Mouse (Mus musculus) spleen, postnatal 4 days (tissue): ENCODE measurements around the gene Vmn1r28.
"Not testable (repeated sequence)": the region's sequence is repeated elsewhere in the genome, so short reads cannot be mapped to it uniquely, and the experiment has no call there.

Experiments
- DNase-seq, 2 experiments: peaks; one replicate each; pipeline ENCODE4 v3.0.0; 2022; ENCODE audit warnings: low spot score in 2 of 2

Vmn1r28 gene

DNA sequence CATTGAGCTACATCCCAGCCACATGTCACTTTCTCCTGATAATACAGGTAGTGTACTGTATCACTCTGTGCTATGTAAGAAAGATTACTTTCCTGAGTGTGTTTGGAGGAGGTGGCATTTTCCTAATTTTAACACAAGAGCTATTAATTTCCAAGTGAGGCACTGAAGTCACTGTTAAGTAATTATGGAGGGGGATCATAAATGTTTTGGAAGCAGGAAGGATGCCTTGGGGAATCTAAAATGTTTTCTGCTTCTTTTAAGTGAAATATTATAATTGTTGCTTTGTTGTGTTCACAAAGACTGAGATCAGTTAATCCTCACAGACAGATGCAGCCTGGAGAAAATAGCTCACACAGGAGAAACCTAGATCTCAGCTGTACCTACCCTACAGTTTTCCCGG, at the start of gene Vmn1r28:
TSS of gene Vmn1r28 (plus strand) at position 301 of the 400 bp plus-strand sequence.
- no peak for DNase-seq

DNA sequence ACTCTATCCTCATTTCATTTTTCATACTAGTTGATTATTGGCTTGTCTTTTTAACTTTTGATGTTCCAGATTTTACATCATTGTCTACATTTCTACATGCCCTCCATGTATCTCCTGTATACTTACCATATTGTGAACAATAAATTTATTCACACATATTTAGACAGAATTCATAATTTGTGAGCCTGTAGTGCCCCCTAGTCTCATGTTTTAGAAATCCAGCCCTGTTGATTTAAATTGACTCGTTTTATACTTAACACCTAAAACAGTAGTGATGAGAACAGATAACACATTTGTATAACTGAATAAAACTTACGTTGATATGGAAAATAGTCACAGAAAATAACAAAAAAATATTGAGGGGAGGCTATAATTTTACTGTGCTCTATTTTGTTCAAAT, 45.7 kb upstream of the Vmn1r28 start:
- DNase-seq, result no peak

DNA sequence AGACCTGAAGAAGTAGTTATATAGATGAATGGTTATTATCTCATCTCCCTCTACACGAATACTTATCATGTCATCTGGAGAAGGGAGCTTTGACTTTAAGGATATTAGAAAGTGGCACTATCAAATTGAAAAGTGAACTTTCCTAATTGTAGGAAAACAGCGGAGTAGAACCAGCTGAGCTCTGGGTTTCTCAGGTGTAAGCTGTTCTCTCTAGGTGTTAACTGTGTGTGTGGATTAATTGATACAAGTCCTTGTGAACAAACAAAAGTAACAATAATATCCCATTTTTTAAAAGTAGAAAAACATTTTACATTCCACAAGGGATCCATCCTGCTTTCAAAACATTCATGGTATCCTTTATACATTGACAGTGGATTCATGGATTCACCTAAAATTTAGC, 43.1 kb upstream of the Vmn1r28 start, which contains the start of gene Vmn1r27:
TSS of gene Vmn1r27 (minus strand) at position 101 of the 400 bp plus-strand sequence.
- DNase-seq, result no peak

DNA sequence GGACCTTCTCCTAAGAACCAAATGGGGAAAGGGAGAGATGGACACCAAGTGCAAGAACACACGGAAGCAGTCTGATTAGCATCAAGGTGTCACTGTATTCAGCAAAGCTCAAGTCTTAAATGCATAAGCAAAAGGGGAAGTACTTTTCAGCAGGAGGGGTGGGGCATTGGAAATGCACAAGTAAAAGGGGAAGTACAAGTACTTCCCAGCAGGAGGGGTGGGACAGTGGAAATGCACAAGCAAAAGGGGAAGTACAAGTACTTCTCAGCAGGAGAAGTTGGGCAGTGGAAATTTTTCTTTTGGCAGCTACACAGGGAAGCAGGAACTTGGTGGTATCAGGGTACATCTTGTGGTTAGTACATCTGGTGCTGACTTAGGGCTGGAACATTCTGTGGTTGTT, 17.8 kb downstream of the Vmn1r28 start:
- not testable (repeated sequence) for DNase-seq

DNA sequence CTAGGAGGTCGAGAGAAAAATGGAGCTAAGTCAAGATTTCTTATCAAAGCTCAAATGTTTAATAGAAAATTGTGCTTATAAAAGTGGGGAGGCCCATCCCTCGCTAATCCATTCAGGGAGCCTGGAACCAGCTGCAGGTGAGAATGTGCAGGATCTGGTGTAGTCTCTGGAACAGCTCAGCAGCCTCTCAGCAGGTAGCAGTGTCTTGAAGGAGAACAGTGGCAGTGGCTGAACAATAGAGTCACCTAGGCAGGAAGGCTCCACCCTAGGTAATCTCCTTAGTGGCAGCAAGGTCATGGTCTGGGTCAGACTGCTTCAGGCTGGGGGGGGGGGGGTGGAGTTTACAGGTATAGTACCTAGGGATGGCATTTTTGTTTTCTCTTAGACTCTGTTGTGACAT, 30.4 kb downstream of the Vmn1r28 start:
- DNase-seq, result no peak

DNA sequence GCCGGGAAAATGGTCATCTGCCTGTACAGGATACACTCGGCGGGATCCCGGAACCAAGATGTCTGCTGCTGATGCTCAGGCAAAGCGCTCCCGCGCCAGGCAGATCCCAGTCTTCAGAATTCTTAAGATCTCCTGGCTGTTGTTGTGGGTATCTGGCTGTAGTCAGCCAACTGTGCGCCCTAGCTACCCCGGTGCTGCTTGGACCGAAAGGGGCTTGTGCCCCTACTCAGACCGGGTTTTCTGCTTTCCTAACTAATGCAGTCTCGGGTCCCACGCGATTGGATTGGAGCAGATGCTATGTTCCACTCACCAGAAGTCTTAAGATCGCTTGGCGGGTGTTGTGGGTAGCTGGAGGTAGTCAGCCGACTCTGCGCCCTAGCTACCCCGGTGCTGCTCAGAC, 36.7 kb downstream of the Vmn1r28 start:
- DNase-seq, result not testable (repeated sequence)

DNA sequence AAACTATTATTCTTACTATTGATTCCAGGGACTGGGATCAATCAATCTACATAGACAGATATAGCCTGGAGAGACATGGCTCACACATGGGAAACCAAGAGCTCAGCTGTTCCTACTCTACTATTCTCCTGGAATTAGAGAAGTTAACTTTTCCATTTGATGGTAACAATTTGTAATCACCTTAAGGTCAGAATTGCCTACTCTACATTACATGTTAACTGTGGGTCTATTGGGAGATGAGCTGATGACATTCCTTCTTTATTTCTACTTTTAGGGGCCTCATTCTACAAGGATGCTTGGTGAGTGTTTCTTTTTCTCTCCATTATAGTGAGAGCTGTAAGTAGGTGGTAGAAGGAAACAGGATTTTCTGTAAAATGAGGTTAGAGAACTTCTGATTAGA, 39.4 kb downstream of the Vmn1r28 start, which contains the start of gene Vmn1r29:
TSS of gene Vmn1r29 (plus strand) at position 301 of the 400 bp plus-strand sequence.
- DNase-seq, result no peak
